Mouse (Mus musculus) bone marrow, adult 2 months (tissue): ENCODE measurements at regions not wholly inside any gene's neighbourhood (a gene's known extent, or its start where the extent isn't known, plus 50 kb on each side); places are given as distances from the start of the nearest gene placed in this dataset.

ENCODE experiments used
- CTCF ChIP-seq: fragments of 200-500 bp; IDR thresholded peaks from 2 replicates; pipeline ENCODE4 v1.5.1; 2011; ENCODE audit warnings: low read length, control low read depth; ENCODE audit not compliant: control insufficient read depth, insufficient read depth
- POLR2A ChIP-seq: fragments of 200-500 bp; IDR thresholded peaks from 2 replicates; pipeline ENCODE4 v1.6.1; 2011; ENCODE audit warnings: low read depth, mild to moderate bottlenecking, control low read depth, low read length, borderline replicate concordance; ENCODE audit not compliant: control insufficient read depth

DNA sequence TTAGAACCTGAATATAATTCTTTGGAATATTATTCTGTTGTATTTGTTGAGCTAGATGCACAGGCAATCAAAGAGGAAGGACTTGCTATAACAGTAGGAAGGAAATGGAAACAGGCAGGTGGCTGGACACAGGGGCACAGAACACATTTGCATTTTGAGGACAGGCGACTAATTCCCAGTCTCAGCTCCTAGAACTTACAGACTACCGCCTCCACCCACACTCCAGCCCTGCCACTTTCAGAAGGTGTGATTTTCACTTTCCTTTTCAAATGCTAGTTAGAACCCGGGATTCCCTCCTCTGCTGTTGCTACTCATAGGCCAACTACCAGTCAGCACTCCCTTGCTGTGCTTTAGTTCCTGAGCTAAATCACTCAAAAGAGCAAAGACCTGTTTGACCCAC is 360.4 kb upstream of the Arid1b start:
- TF ChIP-seq CTCF (no peak), POLR2A (no peak)
